Mouse (Mus musculus) embryonic fibroblast, embryonic 13.5 days (primary cell): Measurements from ENCODE around the gene Sag. TPM values are rescaled to one million over a fixed set of nuclear protein-coding genes. Genes with fewer than 3 reads are reported as not detected.
"Not testable (repeated sequence)": the region's sequence is repeated elsewhere in the genome, so short reads cannot be mapped to it uniquely, and the experiment has no call there.

Experiments
- H3K27ac ChIP-seq: 2 replicates; pipeline ENCODE4 v1.5.1; 2012; ENCODE audit warnings: low read length, control low read depth, inconsistent platforms; ENCODE audit not compliant: insufficient read depth
- H3K4me1 ChIP-seq: 2 replicates; pipeline ENCODE4 v1.6.1; 2011; ENCODE audit warnings: low read length; ENCODE audit not compliant: control insufficient read depth, insufficient read depth
- H3K4me3 ChIP-seq: 2 replicates; pipeline ENCODE4 v1.5.1; 2011; ENCODE audit warnings: mild to moderate bottlenecking, control low read depth, low read length; ENCODE audit not compliant: insufficient read depth
- CTCF ChIP-seq: IDR thresholded peaks from 2 replicates; pipeline ENCODE4 v1.5.1; 2011; ENCODE audit warnings: mild to moderate bottlenecking, control low read depth, low read length, moderate library complexity, borderline replicate concordance; ENCODE audit not compliant: insufficient read depth
- POLR2A ChIP-seq: IDR thresholded peaks from 2 replicates; pipeline ENCODE4 v1.6.1; 2011; ENCODE audit warnings: low read depth, mild to moderate bottlenecking, control low read depth, low read length, moderate library complexity
- polyA plus RNA-seq: library from polyadenylated mRNA; stranded (reverse); fragments of >200 nt; gene quantifications from 2 replicates; pipeline ENCODE4 v1.2.4, GENCODE M21; 2011; ENCODE audit warnings: low read depth; ENCODE audit not compliant: missing spikeins, insufficient read length

Gene Sag
- polyA plus RNA-seq, 1 experiment = 0.81 TPM

- no peak overlapping the region for H3K4me3 ChIP-seq
Measured at GRCm38 (mm10) chr1:87812061-87812460, 8.6 kb downstream of the Sag start.

GRCm38 (mm10) chr1:87813155-87813554, 9.7 kb downstream of the Sag start:
- Histone ChIP-seq H3K27ac (no peak overlapping the region), H3K4me3 (no peak overlapping the region), H3K4me1 (no peaks in the 10 kb centered on the region)
- TF ChIP-seq POLR2A = no peak
- TF ChIP-seq CTCF = no peak

More at GRCm38 (mm10) chr1:87812061-87812460, 8.6 kb downstream of the Sag start:
- TF ChIP-seq CTCF = no peak
- TF ChIP-seq POLR2A = no peak
- Histone ChIP-seq H3K27ac (no peak overlapping the region), H3K4me1 (no peaks in the 10 kb centered on the region)

- TF ChIP-seq POLR2A (no peak), CTCF (no peak)
- H3K4me1 ChIP-seq = no peaks in the 10 kb centered on the region
- H3K4me3 ChIP-seq = no peak overlapping the region
- no peak overlapping the region for H3K27ac ChIP-seq
Measured at GRCm38 (mm10) chr1:87813681-87814080, 10.2 kb downstream of the Sag start.

GRCm38 (mm10) chr1:87824420-87824995, 21.0 kb downstream of the Sag start:
- Histone ChIP-seq H3K27ac (no peak overlapping the region), H3K4me3 (no peak overlapping the region), H3K4me1 (no peaks in the 10 kb centered on the region)
- TF ChIP-seq POLR2A (no peak), CTCF (no peak)

GRCm38 (mm10) chr1:87825281-87825680, 21.8 kb downstream of the Sag start:
- Histone ChIP-seq H3K4me3 (no peak overlapping the region), H3K27ac (no peak overlapping the region), H3K4me1 (no peaks in the 10 kb centered on the region)
- TF ChIP-seq CTCF (no peak), POLR2A (no peak)

GRCm38 (mm10) chr1:87825991-87826390, 22.5 kb downstream of the Sag start:
- H3K4me1 ChIP-seq = no peaks in the 10 kb centered on the region
- TF ChIP-seq CTCF (no peak), POLR2A (no peak)
- H3K4me3 ChIP-seq = no peak overlapping the region
- no peak overlapping the region for H3K27ac ChIP-seq

- Histone ChIP-seq H3K4me1 (no peaks in the 10 kb centered on the region), H3K27ac (no peak overlapping the region), H3K4me3 (no peak overlapping the region)
- no peak for TF ChIP-seq CTCF
- TF ChIP-seq POLR2A = no peak
Measured at GRCm38 (mm10) chr1:87826474-87826873, 23.0 kb downstream of the Sag start.

- H3K4me3 ChIP-seq, H3K27ac ChIP-seq, H3K4me1 ChIP-seq: not testable (repeated sequence)
Measured at GRCm38 (mm10) chr1:87827476-87827875, 24.0 kb downstream of the Sag start.

GRCm38 (mm10) chr1:87828185-87828584, 24.7 kb downstream of the Sag start:
- TF ChIP-seq POLR2A (no peak), CTCF (no peak)
- Histone ChIP-seq H3K27ac (no peak overlapping the region), H3K4me3 (no peak overlapping the region), H3K4me1 (no peaks in the 10 kb centered on the region)

GRCm38 (mm10) chr1:87828926-87829580, 25.6 kb downstream of the Sag start:
- no peak overlapping the region for H3K27ac ChIP-seq
- H3K4me3 ChIP-seq = no peak overlapping the region
- H3K4me1 ChIP-seq = no peaks in the 10 kb centered on the region
- no peak for TF ChIP-seq POLR2A
- TF ChIP-seq CTCF = no peak

- no peak for TF ChIP-seq CTCF
- TF ChIP-seq POLR2A = no peak
- no peak overlapping the region for H3K4me3 ChIP-seq
- H3K4me1 ChIP-seq = no peaks in the 10 kb centered on the region
- no peak overlapping the region for H3K27ac ChIP-seq
Measured at GRCm38 (mm10) chr1:87829621-87830211, 26.2 kb downstream of the Sag start.
